Mouse (Mus musculus) stomach, postnatal 0 days (tissue): ENCODE data around the gene Gpatch11. TPM values are rescaled to one million over a fixed set of nuclear protein-coding genes. Genes with fewer than 3 reads are reported as not detected.

ENCODE experiments used
- ATAC-seq: fragments of 200-750 bp; cut with Nextera tagmentation; 2 replicates; pipeline ENCODE4 v1.8.0; 2017; ENCODE audit not compliant: low FRiP score, low TSS enrichment
- DNase-seq: peaks from one replicate; pipeline ENCODE4 v3.0.0-alpha.2; 2016; ENCODE audit warnings: low spot score
- H3K27ac ChIP-seq: fragments of 300-500 bp; sonication (generic); replicated peaks from 2 replicates; pipeline ENCODE4 v1.5.1; 2014; ENCODE audit warnings: mild to moderate bottlenecking, control low read depth
- H3K27me3 ChIP-seq: fragments of 300-500 bp; sonication (generic); 2 replicates; pipeline ENCODE4 v1.6.1; 2014; ENCODE audit warnings: low read length; ENCODE audit not compliant: control insufficient read depth, insufficient read depth
- H3K36me3 ChIP-seq: fragments of 300-500 bp; sonication (generic); 2 replicates; pipeline ENCODE4 v1.6.1; 2014; ENCODE audit warnings: low read length, mixed read lengths; ENCODE audit not compliant: control insufficient read depth, insufficient read depth
- H3K4me1 ChIP-seq: fragments of 300-500 bp; sonication (generic); replicated peaks from 2 replicates; pipeline ENCODE4 v1.6.1; 2014; ENCODE audit warnings: antibody characterized with exemption; ENCODE audit not compliant: control insufficient read depth, insufficient read depth
- H3K4me2 ChIP-seq: fragments of 300-500 bp; sonication (generic); replicated peaks from 2 replicates; pipeline ENCODE4 v1.6.1; 2014; ENCODE audit warnings: low read depth, mild to moderate bottlenecking, control low read depth, moderate library complexity
- H3K4me3 ChIP-seq: fragments of 300-500 bp; sonication (generic); 2 replicates; pipeline ENCODE4 v1.5.1; 2014; ENCODE audit warnings: low read depth, low read length, control low read depth
- H3K9ac ChIP-seq: fragments of 300-500 bp; sonication (generic); 2 replicates; pipeline ENCODE4 v1.6.1; 2014; ENCODE audit warnings: mild to moderate bottlenecking, low read length, control low read depth, mixed read lengths
- H3K9me3 ChIP-seq: fragments of 300-500 bp; sonication (generic); 2 replicates; pipeline ENCODE4 v1.6.1; 2016; ENCODE audit warnings: low read length; ENCODE audit not compliant: control insufficient read depth
- CTCF ChIP-seq: IDR thresholded peaks from 2 replicates; pipeline ENCODE4 v1.5.1; 2016; ENCODE audit warnings: antibody characterized with exemption, low read depth, mild to moderate bottlenecking, moderate library complexity
- EP300 ChIP-seq: optimal IDR thresholded peaks from 2 replicates; pipeline ENCODE3; 2016; ENCODE audit warnings: antibody characterized with exemption
- WGBS: fragments of 180-500 bp; shearing (Covaris S2); extraction: QIAGEN DNeasy Blood & Tissue Kit; methylation state at CpG from one replicate; pipeline ENCODE4 v1.1.7; 2014; 5-methylcytosine and 5-hydroxymethylcytosine counted together
- polyA plus RNA-seq: library from polyadenylated mRNA; unstranded; fragments of >200 nt; fragmentation: Nextera tagmentation; extraction: Ambion mirVana; gene quantifications from 2 replicates; pipeline ENCODE4 v1.2.1, GENCODE M21; 2015

Gpatch11 gene
- polyA plus RNA-seq, 1 experiment from 2014 or later = 33.8 TPM

GRCm38 (mm10) chr17:78883291-78883690, 47.9 kb downstream of the Gpatch11 start:
- 94% methylated on average over 4 of the region's 4 CpGs for WGBS
- no peak overlapping the region for H3K4me3 ChIP-seq
- no peaks in the 10 kb centered on the region for H3K27me3 ChIP-seq
- no peak overlapping the region for H3K4me2 ChIP-seq
- ATAC-seq (no peak), DNase-seq (no peak)
- no peak overlapping the region; the same call in 1 of the 2 replicates for H3K27ac ChIP-seq
- no peak overlapping the region for H3K9ac ChIP-seq
- 0 out of 2 replicates have a peak, but pooled peaks cover 2% of the 10 kb centered on the region for H3K4me1 ChIP-seq
- TF ChIP-seq EP300 (no peak), CTCF (no peak)
- no peaks in the 10 kb centered on the region for H3K36me3 ChIP-seq
- no peaks in the 10 kb centered on the region for H3K9me3 ChIP-seq

DNA sequence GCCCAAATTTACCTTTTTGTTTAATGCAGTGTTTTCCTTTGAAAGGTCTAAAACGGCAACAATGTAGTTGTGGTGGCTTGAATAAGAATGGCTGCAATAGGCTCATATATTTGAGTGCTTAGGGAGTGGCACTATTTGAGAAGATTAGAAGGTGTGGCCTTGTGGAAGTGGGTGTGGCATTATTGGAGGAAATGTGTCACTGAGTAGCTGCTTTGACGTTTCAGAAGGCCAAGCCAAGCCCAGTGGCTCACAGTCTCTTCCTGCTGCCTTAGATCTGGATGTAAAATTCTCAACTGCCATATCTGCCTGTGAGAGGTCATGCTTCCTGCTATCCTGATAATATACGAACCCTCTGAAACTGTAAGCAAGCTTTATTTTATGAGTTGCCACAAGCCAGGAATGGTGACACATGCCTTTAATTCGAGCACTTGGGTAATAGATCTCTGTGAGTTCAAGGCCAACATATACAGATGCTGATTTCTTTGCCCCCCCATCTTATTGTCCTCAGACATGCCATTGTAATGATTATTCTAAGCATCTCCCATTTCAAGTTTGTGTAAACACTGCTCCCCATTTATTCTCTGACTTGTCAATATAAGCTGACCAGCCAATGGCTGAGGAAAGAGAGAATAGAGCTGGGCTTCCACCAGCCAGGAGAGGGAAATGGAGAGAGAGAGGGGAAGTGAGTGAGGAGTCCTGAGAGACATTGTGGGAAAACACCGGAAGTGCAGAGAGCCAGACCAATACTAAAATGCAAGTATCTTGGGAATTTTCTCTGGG, 50.1 kb downstream of the Gpatch11 start:
- H3K27me3 ChIP-seq = no peaks in the 10 kb centered on the region
- no peaks in the 10 kb centered on the region for H3K9me3 ChIP-seq
- H3K36me3 ChIP-seq = no peaks in the 10 kb centered on the region
- DNase-seq (no peak), ATAC-seq (no peak)
- H3K4me2 ChIP-seq = no peak overlapping the region
- H3K9ac ChIP-seq = no peak overlapping the region
- no peak overlapping the region for H3K4me3 ChIP-seq
- TF ChIP-seq EP300 (no peak), CTCF (no peak)
- 0 out of 2 replicates have a peak, but pooled peaks cover 2% of the 10 kb centered on the region for H3K4me1 ChIP-seq
- no peak overlapping the region for H3K27ac ChIP-seq
- 74% methylated on average over 5 of the region's 5 CpGs for WGBS

DNA sequence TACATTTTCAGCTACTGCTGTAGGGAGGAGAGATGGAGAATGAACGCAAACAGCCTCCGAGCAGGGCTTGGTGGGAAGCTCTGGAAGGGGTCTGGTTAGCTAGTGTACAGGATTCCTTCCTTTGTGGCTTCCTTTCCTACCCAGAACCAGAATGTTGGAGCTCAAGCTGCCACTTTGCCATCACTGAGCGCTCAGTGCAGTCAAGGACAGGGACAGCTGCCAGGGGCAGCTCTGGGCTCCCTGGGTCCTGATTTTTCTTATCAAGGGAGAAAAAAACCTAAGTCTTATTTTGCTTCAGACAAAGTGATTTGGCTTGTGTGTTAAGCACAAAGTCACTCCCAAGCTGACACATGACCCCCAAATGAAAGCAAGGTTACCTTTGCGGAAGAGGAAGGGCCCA, 53.2 kb downstream of the Gpatch11 start:
- Histone ChIP-seq H3K4me1 (no peaks in the 10 kb centered on the region), H3K27me3 (no peaks in the 10 kb centered on the region), H3K4me2 (no peak overlapping the region), H3K36me3 (no peaks in the 10 kb centered on the region), H3K4me3 (no peak overlapping the region), H3K27ac (no peak overlapping the region), H3K9me3 (no peaks in the 10 kb centered on the region), H3K9ac (no peak overlapping the region)
- TF ChIP-seq EP300 = no peak
- no peak for TF ChIP-seq CTCF
- 75% methylated on average over 4 of the region's 4 CpGs for WGBS
- DNase-seq (no peak), ATAC-seq (no peak)

- no peak overlapping the region for H3K4me2 ChIP-seq
- no peak overlapping the region for H3K4me3 ChIP-seq
- H3K27ac ChIP-seq = no peak overlapping the region
- ATAC-seq = no peak
- no peak for TF ChIP-seq CTCF
- no peak for TF ChIP-seq EP300
- H3K4me1 ChIP-seq = no peaks in the 10 kb centered on the region
- H3K27me3 ChIP-seq = no peaks in the 10 kb centered on the region
- H3K36me3 ChIP-seq = no peaks in the 10 kb centered on the region
- H3K9ac ChIP-seq = no peak overlapping the region
- no peaks in the 10 kb centered on the region for H3K9me3 ChIP-seq
- 52% methylated on average over 3 of the region's 3 CpGs for WGBS
- DNase-seq = no peak
Measured at GRCm38 (mm10) chr17:78889184-78889583, 53.8 kb downstream of the Gpatch11 start.

DNA sequence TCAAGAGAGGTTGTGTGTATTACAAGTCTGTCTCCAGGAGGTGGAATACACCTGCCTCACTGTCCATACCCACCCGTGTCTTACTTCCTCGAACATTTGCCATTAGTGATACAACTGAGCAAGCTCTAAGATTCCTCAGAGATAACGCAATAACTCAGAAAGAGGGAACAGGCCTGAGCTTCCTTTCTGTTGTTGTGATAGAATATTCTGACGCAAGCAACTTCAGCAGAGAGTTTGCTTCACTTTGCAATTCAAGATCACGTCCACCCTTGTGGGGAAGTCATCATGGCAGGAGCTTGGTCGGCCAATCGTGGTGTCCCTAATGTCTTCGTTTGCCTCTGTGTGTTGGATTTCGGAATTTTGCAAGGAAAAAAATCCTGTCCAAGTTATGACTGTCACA, 55.7 kb downstream of the Gpatch11 start:
- no peak overlapping the region for H3K9ac ChIP-seq

DNA sequence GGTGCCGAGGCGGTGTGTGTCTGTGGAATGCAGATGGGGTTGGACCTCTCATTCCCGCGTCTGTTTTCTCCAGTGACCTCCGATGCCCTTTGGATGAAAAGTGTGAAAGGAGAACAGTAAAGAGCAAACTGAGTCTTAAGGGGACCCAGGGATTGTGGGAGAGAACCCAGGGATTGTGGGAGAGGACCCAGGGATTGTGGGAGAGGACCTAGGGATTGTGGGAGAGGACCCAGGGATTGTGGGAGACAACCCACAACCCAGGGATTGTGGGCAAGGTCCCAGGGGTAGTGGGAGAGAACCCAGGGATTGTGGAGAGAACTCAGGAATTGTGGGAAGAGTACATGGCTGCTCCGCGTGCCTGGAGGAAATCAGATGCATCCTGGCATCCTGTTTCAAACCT, 59.6 kb downstream of the Gpatch11 start:
- H3K9me3 ChIP-seq = no peaks in the 10 kb centered on the region
- no peaks in the 10 kb centered on the region for H3K27me3 ChIP-seq
- no peaks in the 10 kb centered on the region for H3K4me1 ChIP-seq
- H3K4me3 ChIP-seq = no peak overlapping the region
- TF ChIP-seq CTCF = no peak
- TF ChIP-seq EP300 = no peak
- H3K4me2 ChIP-seq = no peak overlapping the region
- no peaks in the 10 kb centered on the region for H3K36me3 ChIP-seq
- ATAC-seq (no peak), DNase-seq (no peak)
- H3K27ac ChIP-seq = no peak overlapping the region
- no peak overlapping the region for H3K9ac ChIP-seq
- 73% methylated on average over 7 of the region's 7 CpGs for WGBS

More for the DNA sequence above, 55.7 kb downstream of the Gpatch11 start:
- H3K9me3 ChIP-seq = no peaks in the 10 kb centered on the region
- H3K4me1 ChIP-seq = no peaks in the 10 kb centered on the region
- no peak overlapping the region for H3K27ac ChIP-seq
- DNase-seq (no peak), ATAC-seq (no peak)
- WGBS = 82% methylated on average over 9 of the region's 9 CpGs
- no peak overlapping the region for H3K4me3 ChIP-seq
- no peak for TF ChIP-seq CTCF
- TF ChIP-seq EP300 = no peak
- H3K4me2 ChIP-seq = no peak overlapping the region
- H3K27me3 ChIP-seq = no peaks in the 10 kb centered on the region
- H3K36me3 ChIP-seq = no peaks in the 10 kb centered on the region
